7 mouse cellular contexts compared by ENCODE assay signal in the genomic region with DNA sequence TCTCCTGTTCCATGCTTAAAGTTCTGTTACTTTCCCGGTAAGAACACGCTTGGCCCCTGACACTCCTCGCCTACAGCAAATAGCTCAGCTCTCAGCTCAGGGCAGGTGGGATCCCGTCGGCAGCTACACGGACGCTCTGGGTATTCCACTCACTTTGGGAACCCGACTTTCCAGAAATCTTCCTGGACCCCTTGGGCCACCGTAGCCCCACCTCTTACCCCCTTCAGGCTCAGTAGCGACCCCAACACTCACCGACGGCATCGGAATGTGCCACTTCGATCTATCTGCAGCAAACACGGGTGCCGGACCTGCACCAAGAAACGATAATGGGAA. TPM values are rescaled to one million over a fixed set of nuclear protein-coding genes. Genes with fewer than 3 reads are reported as not detected.
DNase-seq lines count a peak whose midpoint lies in the region; ATAC-seq and TF ChIP-seq lines count a peak whose summit lies in the region.

A gene (plus strand): TSS at position 244 of the 333 bp plus-strand sequence.

- no peaks in the 10 kb centered on the region; the same call in 1 of the 2 replicates for H3K36me3 ChIP-seq in spleen, adult 2 months (ENCODE audit: control insufficient read depth, insufficient read depth, low read length)
- H3K36me3 ChIP-seq in embryonic facial prominence, embryonic 10.5 days (replicated peaks) = peaks cover 15% of the 10 kb centered on the region; the same call in 1 of the 2 replicates
- peaks cover 14% of the 10 kb centered on the region; the same call in 1 of the 2 replicates for H3K36me3 ChIP-seq in heart, embryonic 10.5 days

- ATAC-seq in monocyte, adult 5-6 weeks (replicated peaks; ENCODE audit: insufficient number of reproducible peaks, low FRiP score, low TSS enrichment, poor library complexity, severe bottlenecking) = no peak; the same call in 1 of the 2 replicates

- H3K4me3 ChIP-seq in spleen, adult 2 months (ENCODE audit: extremely low read depth, insufficient read depth, insufficient read length) = peak within 1 kb of the TSS; percentile 91
- peak within 1 kb of the TSS; percentile 87 for H3K4me3 ChIP-seq in embryonic facial prominence, embryonic 10.5 days
- H3K4me3 ChIP-seq in heart, embryonic 10.5 days = peak within 1 kb of the TSS; percentile 75

- peaks cover 2% of the 10 kb centered on the region; the same call in 1 of the 2 replicates for H3K4me1 ChIP-seq in spleen, adult 2 months (ENCODE audit: control insufficient read depth, insufficient read depth, insufficient read length)
- peaks cover 22% of the 10 kb centered on the region for H3K4me1 ChIP-seq in embryonic facial prominence, embryonic 10.5 days
- peaks cover 14% of the 10 kb centered on the region for H3K4me1 ChIP-seq in heart, embryonic 10.5 days

- intact Hi-C loops in left cerebral cortex, postnatal 14 days (cut with DNase I) = no loop called here

- peak within 1 kb of the TSS; percentile 96 for H3K27ac ChIP-seq in spleen, adult 2 months (ENCODE audit: insufficient read depth, low read length)
- H3K27ac ChIP-seq in embryonic facial prominence, embryonic 10.5 days (replicated peaks) = peak within 1 kb of the TSS; percentile 94
- peak within 1 kb of the TSS; percentile 97 for H3K27ac ChIP-seq in heart, embryonic 10.5 days

- WGBS in spleen, adult 2 months = under 1% methylated on average over 17 of the region's 17 CpGs
- WGBS in embryonic facial prominence, embryonic 10.5 days = 0% methylated on average over 17 of the region's 17 CpGs
- under 1% methylated on average over 17 of the region's 17 CpGs for WGBS in heart, embryonic 10.5 days

- peaks cover 8% of the 10 kb centered on the region; the same call in 1 of the 2 replicates for H3K9me3 ChIP-seq in embryonic facial prominence, embryonic 10.5 days
- H3K9me3 ChIP-seq in heart, embryonic 10.5 days = no peaks in the 10 kb centered on the region

- no peak for DNase-seq in spleen, adult 2 months (ENCODE audit: low read depth in 1 of 2, low spot score in 2 of 2)
- no peak for DNase-seq in spleen, postnatal 14 days (ENCODE audit: low spot score in 2 of 2)
- no peak for DNase-seq in embryonic facial prominence, embryonic 10.5 days (ENCODE audit: low spot score)
- no peak for DNase-seq in heart, embryonic 10.5 days (ENCODE audit: low spot score)
- DNase-seq in left cerebral cortex, postnatal 14 days (ENCODE audit: low spot score in 2 of 2) = no peak
- DNase-seq in right cerebral cortex, postnatal 4 days = no peak

- H3K27me3 ChIP-seq in spleen, adult 2 months (ENCODE audit: control insufficient read depth, insufficient read depth, low read length) = no peaks in the 10 kb centered on the region
- H3K27me3 ChIP-seq in embryonic facial prominence, embryonic 10.5 days (replicated peaks; ENCODE audit: low read depth, poor library complexity, severe bottlenecking) = no peaks in the 10 kb centered on the region
- no peaks in the 10 kb centered on the region for H3K27me3 ChIP-seq in heart, embryonic 10.5 days (ENCODE audit: insufficient read depth, poor library complexity, severe bottlenecking)

- TF ChIP-seq POLR2A in spleen, adult 2 months (IDR thresholded peaks at IDR 0.05; ENCODE audit: low read depth, low read length) = no peak

- TF ChIP-seq CTCF in spleen, adult 2 months (IDR thresholded peaks at IDR 0.05; ENCODE audit: extremely low read depth, insufficient read depth, insufficient read length, insufficient replicate concordance) = no peak

RNA-seq across cellular contexts. Expression of the gene that starts here (rescaled TPM):
- polyA plus RNA-seq in spleen, adult 2 months (2012; rRNA removed) = 9.6 and 12.8 TPM in 2 replicates
- polyA plus RNA-seq in embryonic facial prominence, embryonic 10.5 days (2016; fragmentation: Nextera tagmentation; extraction: Ambion mirVana) = 7.0 and 10.1 TPM in 2 replicates
- 7.0 and 8.8 TPM in 2 replicates for polyA plus RNA-seq in heart, embryonic 10.5 days (2016; fragmentation: Nextera tagmentation; extraction: Ambion mirVana)
- 10 to 100 TPM; 12.6 to 17.4 TPM for total RNA-seq in left cerebral cortex, postnatal 14 days (2021)
- 25.2 to 72.3 TPM (median 30.0 TPM) in 3 replicates for total RNA-seq in monocyte, adult 5-6 weeks (2017)
